Mouse (Mus musculus) forebrain, postnatal 0 days (tissue): ENCODE data around the gene Vti1a. TPM values are rescaled to one million over a fixed set of nuclear protein-coding genes. Genes with fewer than 3 reads are reported as not detected.

Experiments used
- ATAC-seq: fragments of 200-750 bp; cut with Nextera tagmentation; 2 replicates; pipeline ENCODE4 v1.8.0; 2017; ENCODE audit warnings: mild to moderate bottlenecking, moderate library complexity
- DNase-seq: peaks from one replicate; pipeline ENCODE4 v3.0.0-alpha.2; 2015
- H3K27ac ChIP-seq: fragments of 300-500 bp; sonication (generic); 2 replicates; pipeline ENCODE4 v1.5.1; 2014; ENCODE audit warnings: low read depth, mild to moderate bottlenecking, antibody characterized with exemption, low read length, moderate library complexity, mixed read lengths
- H3K27me3 ChIP-seq: fragments of 300-500 bp; sonication (generic); 2 replicates; pipeline ENCODE4 v1.6.1; 2014; ENCODE audit warnings: mild to moderate bottlenecking, low read length, mixed read lengths; ENCODE audit not compliant: insufficient read depth
- H3K36me3 ChIP-seq: fragments of 300-500 bp; sonication (generic); 2 replicates; pipeline ENCODE4 v1.6.1; 2014; ENCODE audit warnings: mild to moderate bottlenecking, moderate library complexity; ENCODE audit not compliant: insufficient read depth
- H3K4me1 ChIP-seq: fragments of 300-500 bp; sonication (generic); 2 replicates; pipeline ENCODE4 v1.6.1; 2014; ENCODE audit warnings: antibody characterized with exemption; ENCODE audit not compliant: insufficient read depth
- H3K4me2 ChIP-seq: fragments of 300-500 bp; sonication (generic); 2 replicates; pipeline ENCODE4 v1.6.1; 2014; ENCODE audit warnings: low read depth, mild to moderate bottlenecking, moderate library complexity
- H3K4me3 ChIP-seq: fragments of 300-500 bp; sonication (generic); 2 replicates; pipeline ENCODE4 v1.5.1; 2014; ENCODE audit warnings: low read depth, low read length, mixed read lengths
- H3K9ac ChIP-seq: fragments of 300-500 bp; sonication (generic); 2 replicates; pipeline ENCODE4 v1.6.1; 2014; ENCODE audit warnings: mild to moderate bottlenecking
- H3K9me3 ChIP-seq: fragments of 300-500 bp; sonication (generic); 2 replicates; pipeline ENCODE4 v1.6.1; 2016; ENCODE audit warnings: low read length
- CTCF ChIP-seq: sonication (generic); IDR thresholded peaks from 2 replicates; pipeline ENCODE4 v1.5.1; 2016; ENCODE audit warnings: antibody characterized with exemption, control low read depth, low read depth
- WGBS: fragments of 180-500 bp; shearing (Covaris S2); extraction: QIAGEN DNeasy Blood & Tissue Kit; methylation state at CpG from one replicate; pipeline ENCODE4 v1.1.7; 2014; 5-methylcytosine and 5-hydroxymethylcytosine counted together
- polyA plus RNA-seq: library from polyadenylated mRNA; unstranded; fragments of >200 nt; fragmentation: Nextera tagmentation; extraction: Ambion mirVana; gene quantifications from 2 replicates; pipeline ENCODE4 v1.2.1, GENCODE M21; 2015
- total RNA-seq: library from RNA; depleted of rRNA; stranded (reverse); fragments of >200 nt; gene quantifications from 2 replicates; pipeline ENCODE4 v1.2.3, GENCODE M21; 2014

The Vti1a gene
- total and polyA plus RNA-seq, 2 experiments from 2014 or later = 27.5 to 43.7 TPM

DNA sequence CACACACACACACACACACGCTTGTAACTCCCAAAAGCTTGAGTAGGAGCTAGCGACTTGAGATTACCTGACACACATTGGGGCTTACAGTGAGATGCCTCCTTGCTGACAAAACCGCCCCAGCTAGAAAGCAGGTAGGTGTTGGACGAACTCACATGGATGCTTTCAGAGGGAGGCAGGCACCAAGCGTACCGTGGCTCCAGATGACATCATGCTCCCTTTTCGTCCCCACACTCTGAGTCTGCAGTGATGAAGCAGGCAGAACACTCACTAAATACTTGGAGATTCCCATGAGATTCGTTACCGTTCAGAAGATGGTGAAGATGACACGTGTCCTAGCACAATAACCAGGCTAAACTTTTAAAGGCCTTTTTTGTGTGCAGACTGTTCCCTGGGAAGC, 245.4 kb downstream of the Vti1a start:
- no peak for TF ChIP-seq CTCF
- Histone ChIP-seq H3K4me3 (no peak overlapping the region), H3K36me3 (no peaks in the 10 kb centered on the region), H3K27me3 (no peaks in the 10 kb centered on the region), H3K27ac (no peak overlapping the region), H3K4me2 (no peak overlapping the region), H3K4me1 (no peaks in the 10 kb centered on the region), H3K9me3 (no peaks in the 10 kb centered on the region), H3K9ac (no peak overlapping the region)
- ATAC-seq (no peak), DNase-seq (no peak)
- WGBS = 82% methylated on average over 10 of the region's 10 CpGs

- H3K4me2 ChIP-seq = no peak overlapping the region
- no peaks in the 10 kb centered on the region for H3K27me3 ChIP-seq
- DNase-seq (no peak), ATAC-seq (no peak)
- 82% methylated on average over 14 of the region's 14 CpGs for WGBS
- H3K9me3 ChIP-seq = no peaks in the 10 kb centered on the region
- no peaks in the 10 kb centered on the region for H3K4me1 ChIP-seq
- H3K9ac ChIP-seq = no peak overlapping the region
- no peak overlapping the region for H3K27ac ChIP-seq
- no peaks in the 10 kb centered on the region for H3K36me3 ChIP-seq
- H3K4me3 ChIP-seq = no peak overlapping the region
- no peak for TF ChIP-seq CTCF
Measured at GRCm38 (mm10) chr19:55562487-55563147, 246.5 kb downstream of the Vti1a start.

DNA sequence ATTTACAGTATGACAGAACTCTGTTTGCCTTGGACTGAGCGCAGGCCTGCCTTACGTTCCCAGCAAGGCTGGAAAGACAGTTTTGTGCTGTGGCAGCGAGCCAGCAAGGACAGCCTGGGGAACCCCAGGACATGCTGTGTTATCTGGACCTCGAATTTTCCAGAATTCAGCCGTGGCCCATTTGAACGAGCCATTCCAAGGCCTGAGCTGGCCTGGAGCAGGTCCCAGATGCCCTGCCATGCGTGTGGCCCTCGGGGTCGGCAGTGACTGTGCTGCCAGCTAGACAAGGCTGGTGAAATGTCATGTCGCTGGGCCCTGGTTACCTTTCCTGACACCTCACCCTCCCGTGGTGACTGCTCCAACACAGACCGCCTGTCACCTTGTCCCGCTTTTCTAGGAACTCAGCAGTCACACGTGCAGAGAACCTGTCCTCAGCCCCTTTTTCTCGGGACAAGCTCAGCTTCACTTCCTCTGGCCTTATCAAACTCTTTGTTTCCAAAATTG, 247.1 kb downstream of the Vti1a start:
- Histone ChIP-seq H3K27ac (no peak overlapping the region), H3K9me3 (no peaks in the 10 kb centered on the region), H3K9ac (no peak overlapping the region), H3K27me3 (no peaks in the 10 kb centered on the region), H3K4me3 (no peak overlapping the region), H3K36me3 (no peaks in the 10 kb centered on the region), H3K4me1 (no peaks in the 10 kb centered on the region), H3K4me2 (no peak overlapping the region)
- ATAC-seq = no peak
- no peak for TF ChIP-seq CTCF
- 67% methylated on average over 15 of the region's 15 CpGs for WGBS
- DNase-seq = no peak

DNA sequence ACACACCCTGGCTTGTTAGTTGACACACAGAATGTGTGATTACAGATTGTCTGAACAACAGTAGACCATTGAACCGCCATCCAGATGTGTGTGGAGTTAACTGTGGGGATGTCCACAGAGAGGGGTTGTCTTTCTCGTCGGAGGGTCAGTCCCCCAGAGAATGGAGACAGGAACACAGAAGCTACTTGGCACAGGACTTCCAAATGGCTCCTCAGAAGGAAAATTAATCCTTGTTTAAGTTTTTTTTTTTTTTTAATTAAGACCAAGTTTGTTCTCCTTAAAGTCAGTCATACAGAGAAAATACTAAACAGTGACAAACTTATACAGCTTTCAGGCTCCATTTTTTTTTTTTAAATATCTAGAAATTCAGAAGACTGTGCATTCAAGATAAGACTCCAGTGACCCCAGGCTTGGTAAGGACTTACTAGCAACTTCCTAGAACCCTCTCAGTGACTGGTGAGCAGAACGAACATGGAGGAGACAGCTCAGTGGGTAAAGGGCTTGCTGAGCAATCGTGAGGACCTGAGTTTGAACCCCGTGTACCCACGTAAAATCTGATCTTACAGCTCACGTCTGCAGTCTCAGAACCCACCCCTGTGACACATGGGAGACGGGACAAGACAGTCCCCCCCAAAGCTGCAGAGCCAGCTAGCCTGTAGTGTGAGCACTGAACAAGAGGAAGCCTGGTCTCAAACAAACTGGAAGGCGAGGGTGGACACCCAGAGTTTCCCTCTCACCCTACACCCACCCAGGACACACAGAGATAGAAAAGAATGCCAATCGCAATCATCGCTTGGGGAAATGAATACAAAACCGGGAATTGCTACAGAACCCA, 248.2 kb downstream of the Vti1a start:
- H3K36me3 ChIP-seq = no peaks in the 10 kb centered on the region
- TF ChIP-seq CTCF = no peak
- WGBS = 81% methylated on average over 13 of the region's 13 CpGs

GRCm38 (mm10) chr19:55565111-55565510, 249.0 kb downstream of the Vti1a start:
- ATAC-seq = no peak
- Histone ChIP-seq H3K9ac (no peak overlapping the region), H3K9me3 (no peaks in the 10 kb centered on the region), H3K27me3 (no peaks in the 10 kb centered on the region), H3K4me1 (no peaks in the 10 kb centered on the region), H3K36me3 (no peaks in the 10 kb centered on the region), H3K4me3 (no peak overlapping the region), H3K27ac (no peak overlapping the region), H3K4me2 (no peak overlapping the region)
- WGBS = 92% methylated on average over 11 of the region's 11 CpGs
- no peak for DNase-seq
- TF ChIP-seq CTCF = no peak

More for the DNA sequence above, 248.2 kb downstream of the Vti1a start:
- no peak overlapping the region for H3K9ac ChIP-seq
- H3K4me3 ChIP-seq = no peak overlapping the region
- DNase-seq = no peak
- no peaks in the 10 kb centered on the region for H3K9me3 ChIP-seq
- no peaks in the 10 kb centered on the region for H3K4me1 ChIP-seq
- ATAC-seq = no peak
- no peak overlapping the region for H3K4me2 ChIP-seq
- H3K27me3 ChIP-seq = no peaks in the 10 kb centered on the region
- no peak overlapping the region for H3K27ac ChIP-seq

GRCm38 (mm10) chr19:55565523-55566369, 249.7 kb downstream of the Vti1a start:
- Histone ChIP-seq H3K4me1 (no peaks in the 10 kb centered on the region), H3K27me3 (no peaks in the 10 kb centered on the region), H3K4me3 (no peak overlapping the region), H3K9ac (no peak overlapping the region), H3K36me3 (no peaks in the 10 kb centered on the region), H3K27ac (no peak overlapping the region), H3K4me2 (no peak overlapping the region), H3K9me3 (no peaks in the 10 kb centered on the region)
- 66% methylated on average over 6 of the region's 6 CpGs for WGBS
- TF ChIP-seq CTCF = no peak
- DNase-seq (no peak), ATAC-seq (no peak)

- Histone ChIP-seq H3K4me3 (no peak overlapping the region), H3K9me3 (no peaks in the 10 kb centered on the region), H3K27ac (no peak overlapping the region), H3K36me3 (no peaks in the 10 kb centered on the region), H3K4me2 (no peak overlapping the region), H3K27me3 (no peaks in the 10 kb centered on the region), H3K4me1 (no peaks in the 10 kb centered on the region), H3K9ac (no peak overlapping the region)
- WGBS = 84% methylated on average over 7 of the region's 7 CpGs
- ATAC-seq (no peak), DNase-seq (no peak)
- no peak for TF ChIP-seq CTCF
Measured at GRCm38 (mm10) chr19:55569114-55569513, 253.0 kb downstream of the Vti1a start.
